Mouse (Mus musculus): Measurements from ENCODE around the gene Rps11. TPM values are rescaled to one million over a fixed set of nuclear protein-coding genes. Genes with fewer than 3 reads are reported as not detected.
"Not testable (repeated sequence)": the region's sequence is repeated elsewhere in the genome, so short reads cannot be mapped to it uniquely, and the experiment has no call there.

Rps11 gene
- polyA plus RNA-seq, 1 experiment from 2014 or later, result 759 TPM

- H3K4me2 ChIP-seq, result peak overlapping the region; percentile 42
- ATAC-seq (ENCODE audit: low FRiP score), result no peak
- 82% methylated on average over 9 of the region's 9 CpGs for WGBS
- H3K9me3 ChIP-seq (replicated peaks), result no peaks in the 10 kb centered on the region
- no peaks in the 10 kb centered on the region for H3K4me1 ChIP-seq
- H3K9ac ChIP-seq (replicated peaks), result no peak overlapping the region
- peak overlapping the region; percentile 71 for H3K27ac ChIP-seq (replicated peaks)
- no peaks in the 10 kb centered on the region for H3K36me3 ChIP-seq
- peak overlapping the region; percentile 27 for H3K4me3 ChIP-seq (replicated peaks)
- no peaks in the 10 kb centered on the region for H3K27me3 ChIP-seq (replicated peaks)
These were observed 21.2 kb downstream of the Rps11 start for GRCm38 (mm10) chr7:45102940-45103585.

- no peaks in the 10 kb centered on the region for H3K36me3 ChIP-seq
- no peak overlapping the region for H3K9ac ChIP-seq (replicated peaks)
- 89% methylated on average over 11 of the region's 11 CpGs for WGBS
- ATAC-seq (ENCODE audit: low FRiP score), result no peak
- H3K9me3 ChIP-seq (replicated peaks), result no peaks in the 10 kb centered on the region
- H3K4me1 ChIP-seq, result no peaks in the 10 kb centered on the region
- H3K27ac ChIP-seq (replicated peaks), result no peak overlapping the region
- peak overlapping the region; percentile 42 for H3K4me2 ChIP-seq
- no peak overlapping the region for H3K4me3 ChIP-seq (replicated peaks)
- H3K27me3 ChIP-seq (replicated peaks), result no peaks in the 10 kb centered on the region
These were observed 21.8 kb downstream of the Rps11 start for GRCm38 (mm10) chr7:45102441-45102840.

GRCm38 (mm10) chr7:45100046-45100445 lies 24.2 kb downstream of the Rps11 start:
- H3K27me3 ChIP-seq (replicated peaks), result no peaks in the 10 kb centered on the region
- WGBS, result 97% methylated on average over 6 of the region's 6 CpGs
- H3K36me3 ChIP-seq, result no peaks in the 10 kb centered on the region
- no peak overlapping the region for H3K4me3 ChIP-seq (replicated peaks)
- H3K9ac ChIP-seq (replicated peaks), result no peak overlapping the region
- H3K4me2 ChIP-seq, result no peak overlapping the region
- H3K27ac ChIP-seq (replicated peaks), result no peak overlapping the region
- H3K9me3 ChIP-seq (replicated peaks), result no peaks in the 10 kb centered on the region
- no peak for ATAC-seq (ENCODE audit: low FRiP score)
- H3K4me1 ChIP-seq, result no peaks in the 10 kb centered on the region

GRCm38 (mm10) chr7:45098541-45099240 lies 25.5 kb downstream of the Rps11 start:
- no peak for ATAC-seq (ENCODE audit: low FRiP score)
- H3K9ac ChIP-seq (replicated peaks), result no peak overlapping the region
- 87% methylated on average over 8 of the region's 8 CpGs for WGBS
- H3K9me3 ChIP-seq (replicated peaks), result no peaks in the 10 kb centered on the region
- H3K4me1 ChIP-seq, result no peaks in the 10 kb centered on the region
- H3K4me2 ChIP-seq, result no peak overlapping the region
- H3K27ac ChIP-seq (replicated peaks), result no peak overlapping the region
- H3K36me3 ChIP-seq, result no peaks in the 10 kb centered on the region
- H3K27me3 ChIP-seq (replicated peaks), result no peaks in the 10 kb centered on the region
- no peak overlapping the region for H3K4me3 ChIP-seq (replicated peaks)

- H3K4me2 ChIP-seq, result no peak overlapping the region
- WGBS, result 76% methylated on average over 6 of the region's 6 CpGs
- H3K9ac ChIP-seq (replicated peaks), result no peak overlapping the region
- no peak overlapping the region for H3K27ac ChIP-seq (replicated peaks)
- H3K4me3 ChIP-seq (replicated peaks), result no peak overlapping the region
- ATAC-seq (ENCODE audit: low FRiP score), result no peak
- H3K36me3 ChIP-seq, result no peaks in the 10 kb centered on the region
- no peaks in the 10 kb centered on the region for H3K27me3 ChIP-seq (replicated peaks)
- peaks cover 4% of the 10 kb centered on the region; the same call in 1 of the 2 replicates for H3K4me1 ChIP-seq
- H3K9me3 ChIP-seq (replicated peaks), result no peaks in the 10 kb centered on the region
These were observed 26.8 kb downstream of the Rps11 start for GRCm38 (mm10) chr7:45097479-45097878.

- not testable (repeated sequence) for H3K4me2 ChIP-seq; H3K36me3 ChIP-seq; H3K4me3 ChIP-seq (replicated peaks); H3K9me3 ChIP-seq (replicated peaks); ATAC-seq (ENCODE audit: low FRiP score); H3K9ac ChIP-seq (replicated peaks); H3K27ac ChIP-seq (replicated peaks); H3K27me3 ChIP-seq (replicated peaks)
- WGBS, result 94% methylated on average over 14 of the region's 14 CpGs
- H3K4me1 ChIP-seq, result peaks cover 17% of the 10 kb centered on the region
These were observed 28.3 kb downstream of the Rps11 start for GRCm38 (mm10) chr7:45095965-45096364.

- Histone ChIP-seq H3K4me3 (replicated peaks) (no peak overlapping the region), H3K4me2 (no peak overlapping the region), H3K27me3 (replicated peaks) (no peaks in the 10 kb centered on the region), H3K27ac (replicated peaks) (no peak overlapping the region), H3K9ac (replicated peaks) (no peak overlapping the region), H3K9me3 (replicated peaks) (no peaks in the 10 kb centered on the region), H3K4me1 (peaks cover 18% of the 10 kb centered on the region), H3K36me3 (no peaks in the 10 kb centered on the region)
- ATAC-seq (ENCODE audit: low FRiP score), result no peak
- WGBS, result 81% methylated on average over 6 of the region's 6 CpGs
These were observed 28.9 kb downstream of the Rps11 start for GRCm38 (mm10) chr7:45095367-45095766.

GRCm38 (mm10) chr7:45094121-45094520 lies 30.1 kb downstream of the Rps11 start:
- Histone ChIP-seq H3K4me3 (replicated peaks) (no peak overlapping the region), H3K36me3 (no peaks in the 10 kb centered on the region), H3K9ac (replicated peaks) (no peak overlapping the region), H3K4me2 (no peak overlapping the region), H3K4me1 (peaks cover 18% of the 10 kb centered on the region), H3K27ac (replicated peaks) (no peak overlapping the region), H3K9me3 (replicated peaks) (no peaks in the 10 kb centered on the region), H3K27me3 (replicated peaks) (no peaks in the 10 kb centered on the region)
- 11% methylated on average over 7 of the region's 7 CpGs for WGBS
- ATAC-seq (ENCODE audit: low FRiP score), result no peak

GRCm38 (mm10) chr7:45093516-45093905 lies 30.7 kb downstream of the Rps11 start:
- no peak overlapping the region for H3K4me3 ChIP-seq (replicated peaks)
- no peak overlapping the region for H3K4me2 ChIP-seq
- no peaks in the 10 kb centered on the region for H3K9me3 ChIP-seq (replicated peaks)
- H3K27ac ChIP-seq (replicated peaks), result no peak overlapping the region
- peaks cover 18% of the 10 kb centered on the region for H3K4me1 ChIP-seq
- no peaks in the 10 kb centered on the region for H3K27me3 ChIP-seq (replicated peaks)
- no peak for ATAC-seq (ENCODE audit: low FRiP score)
- 33% methylated on average over 18 of the region's 18 CpGs for WGBS
- H3K9ac ChIP-seq (replicated peaks), result no peak overlapping the region
- H3K36me3 ChIP-seq, result no peaks in the 10 kb centered on the region

GRCm38 (mm10) chr7:45092828-45093515 lies 31.3 kb downstream of the Rps11 start:
- ATAC-seq (ENCODE audit: low FRiP score), result no peak
- Histone ChIP-seq H3K4me2 (no peak overlapping the region), H3K36me3 (no peaks in the 10 kb centered on the region), H3K4me3 (replicated peaks) (no peak overlapping the region), H3K9me3 (replicated peaks) (no peaks in the 10 kb centered on the region), H3K27me3 (replicated peaks) (no peaks in the 10 kb centered on the region), H3K9ac (replicated peaks) (no peak overlapping the region), H3K27ac (replicated peaks) (no peak overlapping the region), H3K4me1 (peaks cover 18% of the 10 kb centered on the region)
- WGBS, result 61% methylated on average over 12 of the region's 12 CpGs

GRCm38 (mm10) chr7:45092048-45092447 lies 32.2 kb downstream of the Rps11 start, which contains the start of gene Rcn3:
Gene Rcn3 (minus strand): TSS chr7:45092221.
- H3K4me2 ChIP-seq, result peak within 1 kb of the TSS; percentile 64
- peak; percentile 93 for ATAC-seq (ENCODE audit: low FRiP score)
- no peaks in the 10 kb centered on the region for H3K36me3 ChIP-seq
- H3K27me3 ChIP-seq (replicated peaks), result no peaks in the 10 kb centered on the region
- H3K4me3 ChIP-seq (replicated peaks), result peak within 1 kb of the TSS; percentile 41
- peaks cover 18% of the 10 kb centered on the region for H3K4me1 ChIP-seq
- WGBS, result under 1% methylated on average over 16 of the region's 16 CpGs
- H3K27ac ChIP-seq (replicated peaks), result peak within 1 kb of the TSS; percentile 18; the same call in 1 of the 2 replicates
- no peaks in the 10 kb centered on the region for H3K9me3 ChIP-seq (replicated peaks)
- peak within 1 kb of the TSS; percentile 49 for H3K9ac ChIP-seq (replicated peaks)
